Mouse (Mus musculus) MN1 (cell line): ENCODE results near the gene Olfr986.
"Not testable (repeated sequence)": the region's sequence is repeated elsewhere in the genome, so short reads cannot be mapped to it uniquely, and the experiment has no call there.

Source experiments
- DNase-seq: peaks from one replicate; pipeline ENCODE4 v3.0.0-alpha.2; 2016; ENCODE audit warnings: low spot score

The Olfr986 gene

GRCm38 (mm10) chr9:40180620-40181019 is at the start of gene Olfr986:
TSS of gene Olfr986 (plus strand) at chr9:40180920.
- DNase-seq, result no peak

- no peak for DNase-seq
Observed at GRCm38 (mm10) chr9:40136987-40137688, 43.6 kb upstream of the Olfr986 start.

GRCm38 (mm10) chr9:40139484-40139883 is 41.2 kb upstream of the Olfr986 start:
- no peak for DNase-seq

GRCm38 (mm10) chr9:40141544-40141943 is 39.2 kb upstream of the Olfr986 start:
- DNase-seq, result no peak

GRCm38 (mm10) chr9:40155118-40155644 is 25.5 kb upstream of the Olfr986 start:
- no peak for DNase-seq

GRCm38 (mm10) chr9:40166446-40166845 is 14.3 kb upstream of the Olfr986 start:
- DNase-seq, result no peak

GRCm38 (mm10) chr9:40177017-40177416 is 3.7 kb upstream of the Olfr986 start:
- no peak for DNase-seq

GRCm38 (mm10) chr9:40185166-40185565 is 4.4 kb downstream of the Olfr986 start:
- not testable (repeated sequence) for DNase-seq

GRCm38 (mm10) chr9:40191086-40191876 is 10.6 kb downstream of the Olfr986 start:
- DNase-seq, result peak; percentile 58

- peak; percentile 95 for DNase-seq
Observed at GRCm38 (mm10) chr9:40192098-40193038, 11.6 kb downstream of the Olfr986 start, which contains the start of gene Zfp202. TSS of gene Zfp202 (plus strand) at chr9:40192316.

GRCm38 (mm10) chr9:40195981-40196380 is 15.3 kb downstream of the Olfr986 start:
- DNase-seq, result peak; percentile 80

GRCm38 (mm10) chr9:40206546-40206950 is 25.8 kb downstream of the Olfr986 start:
- no peak for DNase-seq

- no peak for DNase-seq
Observed at GRCm38 (mm10) chr9:40210744-40211143, 30.0 kb downstream of the Olfr986 start.

- DNase-seq, result no peak
Observed at GRCm38 (mm10) chr9:40214058-40214457, 33.3 kb downstream of the Olfr986 start.

GRCm38 (mm10) chr9:40216651-40217050 is 35.9 kb downstream of the Olfr986 start:
- no peak for DNase-seq

- DNase-seq, result no peak
Observed at GRCm38 (mm10) chr9:40224289-40224688, 43.6 kb downstream of the Olfr986 start.

- peak; percentile 88 for DNase-seq
Observed at GRCm38 (mm10) chr9:40227874-40228789, 47.4 kb downstream of the Olfr986 start.

- no peak for DNase-seq
Observed at GRCm38 (mm10) chr9:40228804-40229331, 48.1 kb downstream of the Olfr986 start.

GRCm38 (mm10) chr9:40229479-40229878 is 48.8 kb downstream of the Olfr986 start:
- DNase-seq, result peak; percentile 14

- no peak for DNase-seq
Observed at GRCm38 (mm10) chr9:40231019-40231418, 50.3 kb downstream of the Olfr986 start.
